Comparison of ENCODE assay signal across 23 mouse cellular contexts in genomic region chr9:23139580-23140162, GRCm38 (mm10).
A peak's percentile ranks its signal among the peaks of the same experiment; 100 is the strongest.
DNase-seq lines count a peak whose midpoint lies in the region; ATAC-seq and TF ChIP-seq lines count a peak whose summit lies in the region.
"Had no signal": no experiment of that assay in that cellular context is flagged by ENCODE, and none has a peak within 500 bp of the region (broad histone marks: within the 10 kb centered on the region; RNA-seq: fewer than 3 reads in every experiment).

No protein-coding gene starts in this region.

- no peak for DNase-seq in hindbrain, postnatal 0 days (ENCODE audit: low spot score)
- no peak for DNase-seq in midbrain, embryonic 10.5 days (ENCODE audit: low spot score)
- no peak for DNase-seq in embryonic facial prominence, embryonic 10.5 days (ENCODE audit: low spot score)
- peak; percentile 46 for DNase-seq in retina, postnatal 1 day
- no peak for DNase-seq in layer of hippocampus, adult 2 months (ENCODE audit: low spot score in 2 of 2)
- DNase-seq: adrenal gland, postnatal 14 days; cerebellum, adult 18-20 months; cerebellum, adult 9-11 months; cerebellum, postnatal 36 days; gastrocnemius, postnatal 10 days; heart, adult 2 months had no signal

- no peaks in the 10 kb centered on the region for H3K27me3 ChIP-seq in hindbrain, embryonic 16.5 days (replicated peaks; ENCODE audit: control insufficient read depth, insufficient read depth, low read length)
- no peaks in the 10 kb centered on the region for H3K27me3 ChIP-seq in hindbrain, postnatal 0 days (ENCODE audit: insufficient read depth, low read length)
- H3K27me3 ChIP-seq in midbrain, embryonic 12.5 days, result no peaks in the 10 kb centered on the region
- H3K27me3 ChIP-seq in midbrain, embryonic 10.5 days (ENCODE audit: low read depth, poor library complexity, severe bottlenecking), result no peaks in the 10 kb centered on the region
- H3K27me3 ChIP-seq in embryonic facial prominence, embryonic 10.5 days (replicated peaks; ENCODE audit: low read depth, poor library complexity, severe bottlenecking), result no peaks in the 10 kb centered on the region
- H3K27me3 ChIP-seq: CH12.LX; embryonic facial prominence, embryonic 15.5 days; heart, embryonic 12.5 days; Patski had no signal

- H3K9me3 ChIP-seq in hindbrain, embryonic 16.5 days (ENCODE audit: control insufficient read depth, low read length), result no peaks in the 10 kb centered on the region
- no peaks in the 10 kb centered on the region for H3K9me3 ChIP-seq in hindbrain, postnatal 0 days (ENCODE audit: low read length)
- H3K9me3 ChIP-seq in midbrain, embryonic 12.5 days, result no peaks in the 10 kb centered on the region
- H3K9me3 ChIP-seq in midbrain, embryonic 10.5 days (replicated peaks), result no peaks in the 10 kb centered on the region
- no peaks in the 10 kb centered on the region for H3K9me3 ChIP-seq in embryonic facial prominence, embryonic 10.5 days
- H3K9me3 ChIP-seq: embryonic facial prominence, embryonic 15.5 days; forebrain, embryonic 10.5 days; heart, embryonic 12.5 days; hindbrain, embryonic 10.5 days had no signal

- H3K4me3 ChIP-seq in hindbrain, embryonic 16.5 days (ENCODE audit: low read length), result no peak overlapping the region
- no peak overlapping the region for H3K4me3 ChIP-seq in hindbrain, postnatal 0 days (ENCODE audit: low read length)
- no peak overlapping the region for H3K4me3 ChIP-seq in midbrain, embryonic 12.5 days
- H3K4me3 ChIP-seq in midbrain, embryonic 10.5 days, result no peak overlapping the region
- H3K4me3 ChIP-seq in embryonic facial prominence, embryonic 10.5 days, result no peak overlapping the region
- H3K4me3 ChIP-seq in layer of hippocampus, adult 2 months, result no peak overlapping the region
- H3K4me3 ChIP-seq: embryonic facial prominence, embryonic 15.5 days; erythroblast, embryonic 14.5 days; forebrain, embryonic 10.5 days; heart, adult 2 months; heart, embryonic 12.5 days; hindbrain, embryonic 10.5 days had no signal

- no peak overlapping the region for H3K4me2 ChIP-seq in hindbrain, embryonic 16.5 days (ENCODE audit: low read length)
- no peak overlapping the region for H3K4me2 ChIP-seq in hindbrain, postnatal 0 days (ENCODE audit: low read depth, low read length)
- H3K4me2 ChIP-seq in midbrain, embryonic 12.5 days (replicated peaks), result no peak overlapping the region
- H3K4me2 ChIP-seq: embryonic facial prominence, embryonic 15.5 days; heart, embryonic 12.5 days; hindbrain, embryonic 14.5 days had no signal

- no peaks in the 10 kb centered on the region; the same call in 1 of the 2 replicates for H3K4me1 ChIP-seq in hindbrain, embryonic 16.5 days (ENCODE audit: control insufficient read depth, insufficient read depth, low read depth, low read length)
- H3K4me1 ChIP-seq in hindbrain, postnatal 0 days (ENCODE audit: insufficient read depth, low read length), result no peaks in the 10 kb centered on the region
- no peaks in the 10 kb centered on the region for H3K4me1 ChIP-seq in midbrain, embryonic 12.5 days
- H3K4me1 ChIP-seq in midbrain, embryonic 10.5 days, result peaks cover 15% of the 10 kb centered on the region
- peaks cover 32% of the 10 kb centered on the region for H3K4me1 ChIP-seq in embryonic facial prominence, embryonic 10.5 days
- H3K4me1 ChIP-seq: embryonic facial prominence, embryonic 15.5 days had no signal

- 38% methylated on average over 4 of the region's 4 CpGs for WGBS in hindbrain, embryonic 16.5 days
- 20% methylated on average over 4 of the region's 4 CpGs for WGBS in hindbrain, postnatal 0 days
- WGBS in midbrain, embryonic 12.5 days, result 36% methylated on average over 4 of the region's 4 CpGs
- 47% methylated on average over 4 of the region's 4 CpGs for WGBS in midbrain, embryonic 10.5 days
- 66% methylated on average over 4 of the region's 4 CpGs for WGBS in embryonic facial prominence, embryonic 10.5 days

- no peak for TF ChIP-seq CTCF in hindbrain, postnatal 0 days (IDR thresholded peaks at IDR 0.05; ENCODE audit: low read depth)
- TF ChIP-seq CTCF in layer of hippocampus, adult 2 months (conservative IDR thresholded peaks at IDR 0.05), result no peak

- H3K36me3 ChIP-seq in hindbrain, embryonic 16.5 days (ENCODE audit: control insufficient read depth, insufficient read depth, low read length), result no peaks in the 10 kb centered on the region
- no peaks in the 10 kb centered on the region for H3K36me3 ChIP-seq in hindbrain, postnatal 0 days (ENCODE audit: insufficient read depth, low read length)
- H3K36me3 ChIP-seq in midbrain, embryonic 12.5 days, result no peaks in the 10 kb centered on the region
- H3K36me3 ChIP-seq in midbrain, embryonic 10.5 days, result no peaks in the 10 kb centered on the region
- no peaks in the 10 kb centered on the region for H3K36me3 ChIP-seq in embryonic facial prominence, embryonic 10.5 days (replicated peaks)
- H3K36me3 ChIP-seq: embryonic facial prominence, embryonic 15.5 days; forebrain, embryonic 10.5 days; heart, embryonic 12.5 days; hindbrain, embryonic 10.5 days had no signal

- peak; percentile 50; the same call in 1 of the 2 replicates for ATAC-seq in hindbrain, embryonic 16.5 days
- no peak for ATAC-seq in hindbrain, postnatal 0 days
- ATAC-seq in midbrain, embryonic 12.5 days (ENCODE audit: low FRiP score, low read depth), result peak; percentile 63
- ATAC-seq: activated CD4-positive, CD25-positive, alpha-beta regulatory T cell, adult 4 months; forebrain, embryonic 14.5 days; Patski had no signal

- no peak overlapping the region for H3K9ac ChIP-seq in hindbrain, embryonic 16.5 days (ENCODE audit: low read depth, low read length)
- no peak overlapping the region for H3K9ac ChIP-seq in hindbrain, postnatal 0 days (replicated peaks; ENCODE audit: low read length)
- H3K9ac ChIP-seq in midbrain, embryonic 12.5 days (replicated peaks), result no peak overlapping the region
- H3K9ac ChIP-seq: embryonic facial prominence, embryonic 15.5 days; heart, embryonic 12.5 days; hindbrain, embryonic 14.5 days had no signal

- H3K27ac ChIP-seq in hindbrain, embryonic 16.5 days (ENCODE audit: low read depth, low read length), result no peak overlapping the region
- no peak overlapping the region for H3K27ac ChIP-seq in hindbrain, postnatal 0 days
- H3K27ac ChIP-seq in midbrain, embryonic 12.5 days (replicated peaks), result no peak overlapping the region
- no peak overlapping the region for H3K27ac ChIP-seq in midbrain, embryonic 10.5 days (replicated peaks)
- peak overlapping the region; percentile 41; the same call in 1 of the 2 replicates for H3K27ac ChIP-seq in embryonic facial prominence, embryonic 10.5 days (replicated peaks)
- H3K27ac ChIP-seq in layer of hippocampus, adult 2 months, result no peak overlapping the region
- H3K27ac ChIP-seq: embryonic facial prominence, embryonic 15.5 days; forebrain, embryonic 10.5 days; heart, adult 2 months; hindbrain, embryonic 10.5 days; hindbrain, embryonic 14.5 days had no signal
